Mouse (Mus musculus) neural tube, embryonic 13.5 days (tissue): ENCODE data around the gene Pdgfra. TPM values are rescaled to one million over a fixed set of nuclear protein-coding genes. Genes with fewer than 3 reads are reported as not detected.
A peak's percentile ranks its signal among the peaks of the same experiment; 100 is the strongest.

Source experiments
- ATAC-seq: fragments of 200-750 bp; cut with Nextera tagmentation; 2 replicates; pipeline ENCODE4 v1.8.0; 2017; ENCODE audit warnings: low read depth, mild to moderate bottlenecking, moderate TSS enrichment, moderate library complexity
- H3K27ac ChIP-seq: fragments of 300-500 bp; sonication (generic); replicated peaks from 2 replicates; pipeline ENCODE4 v1.5.1; 2015; ENCODE audit warnings: moderate library complexity, mild to moderate bottlenecking, inconsistent platforms
- H3K27me3 ChIP-seq: fragments of 300-500 bp; sonication (generic); 2 replicates; pipeline ENCODE4 v1.6.1; 2015; ENCODE audit warnings: mild to moderate bottlenecking, inconsistent platforms
- H3K36me3 ChIP-seq: fragments of 300-500 bp; sonication (generic); 2 replicates; pipeline ENCODE4 v1.6.1; 2015; ENCODE audit warnings: mild to moderate bottlenecking, inconsistent platforms
- H3K4me1 ChIP-seq: fragments of 300-500 bp; sonication (generic); replicated peaks from 2 replicates; pipeline ENCODE4 v1.6.1; 2015; ENCODE audit warnings: inconsistent platforms
- H3K4me2 ChIP-seq: fragments of 300-500 bp; sonication (generic); 2 replicates; pipeline ENCODE4 v1.6.1; 2015; ENCODE audit warnings: inconsistent platforms, mild to moderate bottlenecking, moderate library complexity
- H3K4me3 ChIP-seq: fragments of 300-500 bp; sonication (generic); 2 replicates; pipeline ENCODE4 v1.5.1; 2015; ENCODE audit warnings: mild to moderate bottlenecking, inconsistent platforms
- H3K9ac ChIP-seq: fragments of 300-500 bp; sonication (generic); 2 replicates; pipeline ENCODE4 v1.6.1; 2015; ENCODE audit warnings: moderate library complexity, mild to moderate bottlenecking, inconsistent platforms
- H3K9me3 ChIP-seq: fragments of 300-500 bp; sonication (generic); 2 replicates; pipeline ENCODE4 v1.6.1; 2016; ENCODE audit warnings: inconsistent platforms
- WGBS: fragments of 180-500 bp; shearing (Covaris S2); methylation state at CpG from one replicate; pipeline ENCODE4 v1.1.7; 2015; 5-methylcytosine and 5-hydroxymethylcytosine counted together
- polyA plus RNA-seq: library from polyadenylated mRNA; unstranded; fragments of >200 nt; fragmentation: Nextera tagmentation; extraction: Ambion mirVana; gene quantifications from 2 replicates; pipeline ENCODE4 v1.2.1, GENCODE M21; 2015

Pdgfra gene
- polyA plus RNA-seq, 1 experiment from 2014 or later: 11.3 TPM

GRCm38 (mm10) chr5:75184693-75185235 is 32.7 kb downstream of the Pdgfra start:
- H3K4me1 ChIP-seq: peaks cover 7% of the 10 kb centered on the region; the same call in 1 of the 2 replicates
- no peaks in the 10 kb centered on the region for H3K9me3 ChIP-seq
- H3K9ac ChIP-seq: no peak overlapping the region
- H3K4me3 ChIP-seq: no peak overlapping the region
- 88% methylated on average over 7 of the region's 7 CpGs for WGBS
- no peak for ATAC-seq
- no peak overlapping the region for H3K27ac ChIP-seq
- no peaks in the 10 kb centered on the region for H3K36me3 ChIP-seq
- H3K4me2 ChIP-seq: no peak overlapping the region
- H3K27me3 ChIP-seq: no peaks in the 10 kb centered on the region

- Histone ChIP-seq H3K4me1 (peaks cover 10% of the 10 kb centered on the region; the same call in 1 of the 2 replicates), H3K9me3 (no peaks in the 10 kb centered on the region), H3K27me3 (no peaks in the 10 kb centered on the region), H3K36me3 (no peaks in the 10 kb centered on the region), H3K27ac (no peak overlapping the region), H3K9ac (no peak overlapping the region), H3K4me2 (no peak overlapping the region), H3K4me3 (no peak overlapping the region)
- ATAC-seq: no peak
- WGBS: 84% methylated on average over 7 of the region's 7 CpGs
Observed at GRCm38 (mm10) chr5:75185584-75185983, 33.5 kb downstream of the Pdgfra start.

- ATAC-seq: no peak; the same call in 1 of the 2 replicates
- WGBS: 41% methylated on average over 15 of the region's 15 CpGs
- no peak overlapping the region for H3K27ac ChIP-seq
Observed at GRCm38 (mm10) chr5:75189319-75189987, 37.4 kb downstream of the Pdgfra start.

GRCm38 (mm10) chr5:75193107-75193506 is 41.0 kb downstream of the Pdgfra start:
- Histone ChIP-seq H3K4me2 (no peak overlapping the region), H3K4me1 (peaks cover 10% of the 10 kb centered on the region; the same call in 1 of the 2 replicates), H3K9ac (no peak overlapping the region), H3K36me3 (no peaks in the 10 kb centered on the region), H3K27ac (no peak overlapping the region), H3K27me3 (no peaks in the 10 kb centered on the region), H3K4me3 (no peak overlapping the region), H3K9me3 (no peaks in the 10 kb centered on the region)
- ATAC-seq: no peak
- WGBS: 89% methylated on average over 5 of the region's 5 CpGs

More at GRCm38 (mm10) chr5:75189319-75189987, 37.4 kb downstream of the Pdgfra start:
- Histone ChIP-seq H3K9ac (no peak overlapping the region), H3K9me3 (no peaks in the 10 kb centered on the region), H3K27me3 (no peaks in the 10 kb centered on the region), H3K4me3 (no peak overlapping the region), H3K4me2 (no peak overlapping the region), H3K36me3 (no peaks in the 10 kb centered on the region), H3K4me1 (peaks cover 10% of the 10 kb centered on the region; the same call in 1 of the 2 replicates)

GRCm38 (mm10) chr5:75198413-75198812 is 46.3 kb downstream of the Pdgfra start:
- H3K27ac ChIP-seq: peak overlapping the region; percentile 28; the same call in 1 of the 2 replicates
- 0 out of 2 replicates have a peak, but pooled peaks have one; percentile 62 for ATAC-seq

GRCm38 (mm10) chr5:75199698-75200365 is 47.7 kb downstream of the Pdgfra start:
- H3K27me3 ChIP-seq: no peaks in the 10 kb centered on the region
- H3K9ac ChIP-seq: no peak overlapping the region
- 56% methylated on average over 9 of the region's 9 CpGs for WGBS
- H3K4me1 ChIP-seq: peaks cover 21% of the 10 kb centered on the region
- peak; percentile 36; the same call in 1 of the 2 replicates for ATAC-seq
- no peaks in the 10 kb centered on the region for H3K36me3 ChIP-seq
- H3K4me2 ChIP-seq: no peak overlapping the region
- H3K4me3 ChIP-seq: no peak overlapping the region
- H3K27ac ChIP-seq: peak overlapping the region; percentile 55
- H3K9me3 ChIP-seq: no peaks in the 10 kb centered on the region

More at GRCm38 (mm10) chr5:75198413-75198812, 46.3 kb downstream of the Pdgfra start:
- H3K9me3 ChIP-seq: no peaks in the 10 kb centered on the region
- peaks cover 21% of the 10 kb centered on the region for H3K4me1 ChIP-seq
- H3K4me3 ChIP-seq: no peak overlapping the region
- no peaks in the 10 kb centered on the region for H3K36me3 ChIP-seq
- H3K9ac ChIP-seq: no peak overlapping the region
- H3K4me2 ChIP-seq: no peak overlapping the region
- no peaks in the 10 kb centered on the region for H3K27me3 ChIP-seq
- 58% methylated on average over 8 of the region's 8 CpGs for WGBS

GRCm38 (mm10) chr5:75200366-75200724 is 48.3 kb downstream of the Pdgfra start:
- peak overlapping the region; percentile 55 for H3K27ac ChIP-seq
- H3K9ac ChIP-seq: no peak overlapping the region
- no peak overlapping the region for H3K4me3 ChIP-seq
- H3K9me3 ChIP-seq: no peaks in the 10 kb centered on the region
- no peak overlapping the region for H3K4me2 ChIP-seq
- ATAC-seq: peak; percentile 72; the same call in 1 of the 2 replicates
- no peaks in the 10 kb centered on the region for H3K36me3 ChIP-seq
- no peaks in the 10 kb centered on the region for H3K27me3 ChIP-seq
- 91% methylated on average over 10 of the region's 10 CpGs for WGBS
- H3K4me1 ChIP-seq: peaks cover 21% of the 10 kb centered on the region

GRCm38 (mm10) chr5:75207905-75208304 is 55.8 kb downstream of the Pdgfra start:
- no peaks in the 10 kb centered on the region for H3K27me3 ChIP-seq
- 86% methylated on average over 3 of the region's 3 CpGs for WGBS
- H3K4me3 ChIP-seq: no peak overlapping the region
- no peak overlapping the region for H3K9ac ChIP-seq
- no peak overlapping the region for H3K4me2 ChIP-seq
- peaks cover 1% of the 10 kb centered on the region; the same call in 1 of the 2 replicates for H3K4me1 ChIP-seq
- no peaks in the 10 kb centered on the region for H3K36me3 ChIP-seq
- no peaks in the 10 kb centered on the region for H3K9me3 ChIP-seq
- ATAC-seq: no peak
- no peak overlapping the region for H3K27ac ChIP-seq

- 15% methylated on average over 1 of the region's 1 CpGs for WGBS
- no peak overlapping the region for H3K4me2 ChIP-seq
- H3K9ac ChIP-seq: no peak overlapping the region
- no peak overlapping the region for H3K4me3 ChIP-seq
- no peaks in the 10 kb centered on the region for H3K9me3 ChIP-seq
- ATAC-seq: no peak
- no peaks in the 10 kb centered on the region for H3K36me3 ChIP-seq
- H3K27me3 ChIP-seq: no peaks in the 10 kb centered on the region
- H3K4me1 ChIP-seq: peaks cover 7% of the 10 kb centered on the region; the same call in 1 of the 2 replicates
- H3K27ac ChIP-seq: no peak overlapping the region
Observed at GRCm38 (mm10) chr5:75209966-75210365, 57.9 kb downstream of the Pdgfra start.

GRCm38 (mm10) chr5:75214520-75214919 is 62.4 kb downstream of the Pdgfra start:
- H3K4me3 ChIP-seq: no peak overlapping the region
- no peaks in the 10 kb centered on the region for H3K27me3 ChIP-seq
- 56% methylated on average over 6 of the region's 6 CpGs for WGBS

GRCm38 (mm10) chr5:75214929-75215328 is 62.8 kb downstream of the Pdgfra start:
- Histone ChIP-seq H3K27ac (no peak overlapping the region), H3K9ac (no peak overlapping the region), H3K4me3 (no peak overlapping the region), H3K4me2 (no peak overlapping the region), H3K27me3 (no peaks in the 10 kb centered on the region), H3K36me3 (no peaks in the 10 kb centered on the region), H3K4me1 (peaks cover 7% of the 10 kb centered on the region; the same call in 1 of the 2 replicates), H3K9me3 (no peaks in the 10 kb centered on the region)
- WGBS: 87% methylated on average over 7 of the region's 7 CpGs
- no peak for ATAC-seq

More at GRCm38 (mm10) chr5:75214520-75214919, 62.4 kb downstream of the Pdgfra start:
- Histone ChIP-seq H3K27ac (no peak overlapping the region), H3K4me2 (no peak overlapping the region), H3K4me1 (peaks cover 7% of the 10 kb centered on the region; the same call in 1 of the 2 replicates), H3K36me3 (no peaks in the 10 kb centered on the region), H3K9ac (no peak overlapping the region), H3K9me3 (no peaks in the 10 kb centered on the region)
- ATAC-seq: no peak; the same call in 1 of the 2 replicates

GRCm38 (mm10) chr5:75215678-75216256 is 63.7 kb downstream of the Pdgfra start:
- Histone ChIP-seq H3K27ac (no peak overlapping the region), H3K9ac (no peak overlapping the region), H3K9me3 (no peaks in the 10 kb centered on the region), H3K4me2 (no peak overlapping the region), H3K27me3 (no peaks in the 10 kb centered on the region), H3K36me3 (no peaks in the 10 kb centered on the region), H3K4me1 (peaks cover 7% of the 10 kb centered on the region; the same call in 1 of the 2 replicates), H3K4me3 (no peak overlapping the region)
- 71% methylated on average over 7 of the region's 7 CpGs for WGBS
- no peak for ATAC-seq
